Mouse (Mus musculus) cortical plate, adult 2 months (tissue): ENCODE results near the gene Cfap20. TPM values are rescaled to one million over a fixed set of nuclear protein-coding genes. Genes with fewer than 3 reads are reported as not detected.

Source experiments
- H3K27ac ChIP-seq: fragments of 200-500 bp; 2 replicates; pipeline ENCODE4 v1.5.1; 2012; ENCODE audit warnings: low read length, control low read depth, inconsistent platforms; ENCODE audit not compliant: insufficient read depth
- H3K4me1 ChIP-seq: fragments of 200-500 bp; 2 replicates; pipeline ENCODE4 v1.6.1; 2011; ENCODE audit warnings: low read length; ENCODE audit not compliant: control insufficient read depth, insufficient read depth
- H3K4me3 ChIP-seq: fragments of 200-500 bp; 2 replicates; pipeline ENCODE4 v1.5.1; 2011; ENCODE audit warnings: mild to moderate bottlenecking, low read length, control low read depth; ENCODE audit not compliant: insufficient read depth
- CTCF ChIP-seq: fragments of 200-500 bp; IDR thresholded peaks from 2 replicates; pipeline ENCODE4 v1.5.1; 2011; ENCODE audit warnings: mild to moderate bottlenecking, control low read depth, low read length; ENCODE audit not compliant: insufficient read depth; ENCODE audit errors: extremely low read depth
- POLR2A ChIP-seq: fragments of 200-500 bp; IDR thresholded peaks from 2 replicates; pipeline ENCODE4 v1.6.1; 2011; ENCODE audit warnings: mild to moderate bottlenecking, low read length, control low read depth; ENCODE audit not compliant: insufficient read depth; ENCODE audit errors: extremely low read depth
- polyA plus RNA-seq: library from polyadenylated mRNA; depleted of rRNA; stranded (reverse); fragments of >200 nt; gene quantifications from 2 replicates; pipeline ENCODE4 v1.2.3, GENCODE M21; 2012; rRNA removed

Gene Cfap20
- polyA plus RNA-seq: 86.3 and 90.4 TPM in 2 replicates

- peak within 1 kb of the TSS; percentile 97 for H3K4me3 ChIP-seq
- H3K4me1 ChIP-seq: peaks cover 9% of the 10 kb centered on the region
- H3K27ac ChIP-seq: peak within 1 kb of the TSS; percentile 86
- TF ChIP-seq CTCF (no peak), POLR2A (peak; percentile 71)
Measured at GRCm38 (mm10) chr8:95434686-95435439, at the start of gene Cfap20. TSS of gene Cfap20 (minus strand) at chr8:95434869.

GRCm38 (mm10) chr8:95470008-95470407 lies 35.3 kb upstream of the Cfap20 start:
- Histone ChIP-seq H3K4me1 (no peaks in the 10 kb centered on the region), H3K4me3 (no peak overlapping the region), H3K27ac (no peak overlapping the region)
- TF ChIP-seq POLR2A (no peak), CTCF (no peak)

GRCm38 (mm10) chr8:95468995-95469394 lies 34.3 kb upstream of the Cfap20 start:
- H3K27ac ChIP-seq: no peak overlapping the region
- H3K4me1 ChIP-seq: no peaks in the 10 kb centered on the region
- TF ChIP-seq POLR2A (no peak), CTCF (no peak)
- H3K4me3 ChIP-seq: no peak overlapping the region

- no peak overlapping the region for H3K27ac ChIP-seq
- H3K4me3 ChIP-seq: no peak overlapping the region
- H3K4me1 ChIP-seq: no peaks in the 10 kb centered on the region
- TF ChIP-seq CTCF (no peak), POLR2A (no peak)
Measured at GRCm38 (mm10) chr8:95466543-95466942, 31.9 kb upstream of the Cfap20 start.

- TF ChIP-seq POLR2A: no peak
- TF ChIP-seq CTCF: peak; percentile 48
- Histone ChIP-seq H3K27ac (no peak overlapping the region), H3K4me1 (no peaks in the 10 kb centered on the region), H3K4me3 (no peak overlapping the region)
Measured at GRCm38 (mm10) chr8:95452518-95452917, 17.8 kb upstream of the Cfap20 start.

GRCm38 (mm10) chr8:95450271-95450670 lies 15.6 kb upstream of the Cfap20 start:
- TF ChIP-seq CTCF (no peak), POLR2A (no peak)
- no peak overlapping the region for H3K4me3 ChIP-seq
- H3K4me1 ChIP-seq: no peaks in the 10 kb centered on the region
- no peak overlapping the region for H3K27ac ChIP-seq

GRCm38 (mm10) chr8:95447661-95448060 lies 13.0 kb upstream of the Cfap20 start:
- no peak overlapping the region for H3K27ac ChIP-seq
- TF ChIP-seq CTCF (no peak), POLR2A (no peak)
- H3K4me3 ChIP-seq: no peak overlapping the region
- no peaks in the 10 kb centered on the region for H3K4me1 ChIP-seq

- no peak overlapping the region for H3K27ac ChIP-seq
- H3K4me1 ChIP-seq: no peaks in the 10 kb centered on the region
- H3K4me3 ChIP-seq: no peak overlapping the region
- TF ChIP-seq CTCF (no peak), POLR2A (no peak)
Measured at GRCm38 (mm10) chr8:95445042-95445441, 10.4 kb upstream of the Cfap20 start.

GRCm38 (mm10) chr8:95441491-95442039 lies 6.9 kb upstream of the Cfap20 start:
- Histone ChIP-seq H3K4me1 (no peaks in the 10 kb centered on the region), H3K4me3 (no peak overlapping the region), H3K27ac (no peak overlapping the region)
- TF ChIP-seq CTCF (no peak), POLR2A (no peak)

- Histone ChIP-seq H3K27ac (no peak overlapping the region), H3K4me3 (no peak overlapping the region), H3K4me1 (no peaks in the 10 kb centered on the region)
- no peak for TF ChIP-seq CTCF
- no peak for TF ChIP-seq POLR2A
Measured at GRCm38 (mm10) chr8:95440168-95440709, 5.6 kb upstream of the Cfap20 start.
